Mouse (Mus musculus) forebrain, postnatal 0 days (tissue): Measurements from ENCODE around the gene Cst7. TPM values are rescaled to one million over a fixed set of nuclear protein-coding genes. Genes with fewer than 3 reads are reported as not detected.
"Not testable (repeated sequence)": the region's sequence is repeated elsewhere in the genome, so short reads cannot be mapped to it uniquely, and the experiment has no call there.

ENCODE experiments used
- ATAC-seq: fragments of 200-750 bp; cut with Nextera tagmentation; 2 replicates; pipeline ENCODE4 v1.8.0; 2017; ENCODE audit warnings: mild to moderate bottlenecking, moderate library complexity
- DNase-seq: peaks from one replicate; pipeline ENCODE4 v3.0.0-alpha.2; 2015
- H3K27ac ChIP-seq: fragments of 300-500 bp; sonication (generic); 2 replicates; pipeline ENCODE4 v1.5.1; 2014; ENCODE audit warnings: low read depth, mild to moderate bottlenecking, antibody characterized with exemption, low read length, moderate library complexity, mixed read lengths
- H3K27me3 ChIP-seq: fragments of 300-500 bp; sonication (generic); 2 replicates; pipeline ENCODE4 v1.6.1; 2014; ENCODE audit warnings: mild to moderate bottlenecking, low read length, mixed read lengths; ENCODE audit not compliant: insufficient read depth
- H3K36me3 ChIP-seq: fragments of 300-500 bp; sonication (generic); 2 replicates; pipeline ENCODE4 v1.6.1; 2014; ENCODE audit warnings: mild to moderate bottlenecking, moderate library complexity; ENCODE audit not compliant: insufficient read depth
- H3K4me1 ChIP-seq: fragments of 300-500 bp; sonication (generic); 2 replicates; pipeline ENCODE4 v1.6.1; 2014; ENCODE audit warnings: antibody characterized with exemption; ENCODE audit not compliant: insufficient read depth
- H3K4me2 ChIP-seq: fragments of 300-500 bp; sonication (generic); 2 replicates; pipeline ENCODE4 v1.6.1; 2014; ENCODE audit warnings: low read depth, mild to moderate bottlenecking, moderate library complexity
- H3K4me3 ChIP-seq: fragments of 300-500 bp; sonication (generic); 2 replicates; pipeline ENCODE4 v1.5.1; 2014; ENCODE audit warnings: low read depth, low read length, mixed read lengths
- H3K9ac ChIP-seq: fragments of 300-500 bp; sonication (generic); 2 replicates; pipeline ENCODE4 v1.6.1; 2014; ENCODE audit warnings: mild to moderate bottlenecking
- H3K9me3 ChIP-seq: fragments of 300-500 bp; sonication (generic); 2 replicates; pipeline ENCODE4 v1.6.1; 2016; ENCODE audit warnings: low read length
- CTCF ChIP-seq: sonication (generic); IDR thresholded peaks from 2 replicates; pipeline ENCODE4 v1.5.1; 2016; ENCODE audit warnings: antibody characterized with exemption, control low read depth, low read depth
- WGBS: fragments of 180-500 bp; shearing (Covaris S2); extraction: QIAGEN DNeasy Blood & Tissue Kit; methylation state at CpG from one replicate; pipeline ENCODE4 v1.1.7; 2014; 5-methylcytosine and 5-hydroxymethylcytosine counted together
- polyA plus RNA-seq: library from polyadenylated mRNA; unstranded; fragments of >200 nt; fragmentation: Nextera tagmentation; extraction: Ambion mirVana; gene quantifications from 2 replicates; pipeline ENCODE4 v1.2.1, GENCODE M21; 2015
- total RNA-seq: library from RNA; depleted of rRNA; stranded (reverse); fragments of >200 nt; gene quantifications from 2 replicates; pipeline ENCODE4 v1.2.3, GENCODE M21; 2014; rRNA removed

Cst7 gene
- total RNA-seq (not detected in 2 replicates), polyA plus RNA-seq (0.29 and 0.31 TPM in 2 replicates)

- H3K36me3 ChIP-seq, result no peaks in the 10 kb centered on the region
- H3K4me1 ChIP-seq, result no peaks in the 10 kb centered on the region
- ATAC-seq (no peak), DNase-seq (no peak)
- H3K9me3 ChIP-seq, result no peaks in the 10 kb centered on the region
- 79% methylated on average over 11 of the region's 11 CpGs for WGBS
- no peaks in the 10 kb centered on the region for H3K27me3 ChIP-seq
- TF ChIP-seq CTCF, result no peak
- H3K9ac ChIP-seq, result no peak within 1 kb of the TSS
- H3K4me3 ChIP-seq, result no peak within 1 kb of the TSS
- no peak within 1 kb of the TSS for H3K27ac ChIP-seq
- no peak within 1 kb of the TSS for H3K4me2 ChIP-seq
Observed at GRCm38 (mm10) chr2:150569847-150570590, at the start of gene Cst7. TSS of gene Cst7 (plus strand) at chr2:150570415.

- no peak for TF ChIP-seq CTCF
- H3K27me3 ChIP-seq, result no peaks in the 10 kb centered on the region; the same call in 1 of the 2 replicates
- peak overlapping the region; percentile 56 for H3K4me2 ChIP-seq
- 0 out of 2 replicates have a peak overlapping the region, but pooled peaks have one; percentile 14 for H3K9ac ChIP-seq
- WGBS, result 3% methylated on average over 39 of the region's 42 CpGs
- H3K36me3 ChIP-seq, result no peaks in the 10 kb centered on the region
- no peaks in the 10 kb centered on the region for H3K4me1 ChIP-seq
- peak overlapping the region; percentile 30 for H3K4me3 ChIP-seq
- no peak for DNase-seq
- peak; percentile 43 for ATAC-seq
- no peaks in the 10 kb centered on the region for H3K9me3 ChIP-seq
- H3K27ac ChIP-seq, result no peak overlapping the region
Observed at GRCm38 (mm10) chr2:150525703-150526207, 44.5 kb upstream of the Cst7 start.

- ATAC-seq, H3K27ac ChIP-seq, H3K9ac ChIP-seq, DNase-seq, H3K4me1 ChIP-seq, H3K9me3 ChIP-seq, H3K36me3 ChIP-seq, H3K4me3 ChIP-seq, H3K4me2 ChIP-seq, H3K27me3 ChIP-seq: not testable (repeated sequence)
- WGBS, result 83% methylated on average over 10 of the region's 10 CpGs
Observed at GRCm38 (mm10) chr2:150549576-150549975, 20.6 kb upstream of the Cst7 start.

GRCm38 (mm10) chr2:150558568-150558967 lies 11.6 kb upstream of the Cst7 start:
- Histone ChIP-seq H3K9me3 (no peaks in the 10 kb centered on the region), H3K27ac (no peak overlapping the region), H3K4me3 (no peak overlapping the region), H3K36me3 (no peaks in the 10 kb centered on the region), H3K27me3 (no peaks in the 10 kb centered on the region), H3K4me1 (no peaks in the 10 kb centered on the region), H3K9ac (no peak overlapping the region), H3K4me2 (no peak overlapping the region)
- WGBS, result 61% methylated on average over 3 of the region's 3 CpGs
- ATAC-seq (peak; percentile 62; the same call in 1 of the 2 replicates), DNase-seq (peak; percentile 59)
- peak; percentile 70 for TF ChIP-seq CTCF

- no peak overlapping the region for H3K27ac ChIP-seq
- DNase-seq, result no peak
- no peak for ATAC-seq
- no peaks in the 10 kb centered on the region for H3K27me3 ChIP-seq
- no peak overlapping the region for H3K9ac ChIP-seq
- TF ChIP-seq CTCF, result no peak
- no peaks in the 10 kb centered on the region for H3K4me1 ChIP-seq
- no peaks in the 10 kb centered on the region for H3K9me3 ChIP-seq
- no peaks in the 10 kb centered on the region for H3K36me3 ChIP-seq
- no peak overlapping the region for H3K4me3 ChIP-seq
- no peak overlapping the region for H3K4me2 ChIP-seq
- 74% methylated on average over 2 of the region's 2 CpGs for WGBS
Observed at GRCm38 (mm10) chr2:150567051-150567450, 3.2 kb upstream of the Cst7 start.

- ATAC-seq (no peak), DNase-seq (no peak)
- no peaks in the 10 kb centered on the region for H3K4me1 ChIP-seq
- no peaks in the 10 kb centered on the region for H3K9me3 ChIP-seq
- H3K27ac ChIP-seq, result no peak overlapping the region
- TF ChIP-seq CTCF, result no peak
- no peak overlapping the region for H3K4me2 ChIP-seq
- no peaks in the 10 kb centered on the region for H3K36me3 ChIP-seq
- no peak overlapping the region for H3K4me3 ChIP-seq
- no peaks in the 10 kb centered on the region for H3K27me3 ChIP-seq
- H3K9ac ChIP-seq, result no peak overlapping the region
- WGBS, result 93% methylated on average over 2 of the region's 2 CpGs
Observed at GRCm38 (mm10) chr2:150570761-150571160, 546 bp downstream of the Cst7 start.

- Histone ChIP-seq H3K4me1 (no peaks in the 10 kb centered on the region), H3K9me3 (no peaks in the 10 kb centered on the region), H3K9ac (no peak overlapping the region), H3K4me2 (no peak overlapping the region), H3K27me3 (no peaks in the 10 kb centered on the region), H3K27ac (no peak overlapping the region), H3K36me3 (no peaks in the 10 kb centered on the region), H3K4me3 (no peak overlapping the region)
- 96% methylated on average over 3 of the region's 3 CpGs for WGBS
- ATAC-seq (no peak), DNase-seq (no peak)
- no peak for TF ChIP-seq CTCF
Observed at GRCm38 (mm10) chr2:150572463-150572862, 2.2 kb downstream of the Cst7 start.
